Mouse (Mus musculus) spleen, adult 10 weeks (tissue): ENCODE measurements around the gene Tstd3. TPM values are rescaled to one million over a fixed set of nuclear protein-coding genes. Genes with fewer than 3 reads are reported as not detected.

Experiments used
- polyA plus RNA-seq: library from polyadenylated mRNA; stranded (reverse); fragments of 350-450 nt; fragmentation: Illumina TruSeq; extraction: RNeasy Lipid Tissue Mini Kit (QIAGEN cat#74804); gene quantifications from one replicate; pipeline ENCODE4 v1.2.3, GENCODE M21; 2015; ENCODE audit warnings: low replicate concordance; ENCODE audit not compliant: insufficient read depth

Gene Tstd3
- 19.7 TPM for polyA plus RNA-seq

GRCm38 (mm10) chr4:21766863-21767304, at the start of gene Tstd3, which contains the start of gene Usp45:
TSS of gene Tstd3 (minus strand) at chr4:21767212.
TSS of gene Usp45 (plus strand) at chr4:21767156.

GRCm38 (mm10) chr4:21727615-21728165, 39.3 kb downstream of the Tstd3 start, which contains the start of gene Ccnc:
TSS of gene Ccnc (plus strand) at chr4:21727701.

Other genes with a start within 250 kb of the Tstd3 start
- not detected for gene Prdm13, start 81.2 kb downstream of the Tstd3 start, polyA plus RNA-seq
- 36.3 TPM for gene Ccnc, start 39.5 kb downstream of the Tstd3 start, polyA plus RNA-seq
- 30.5 TPM for gene Usp45, start 56 bp downstream of the Tstd3 start, polyA plus RNA-seq
- gene Pnisr, start 80.4 kb upstream of the Tstd3 start, polyA plus RNA-seq: 414 TPM
- gene Coq3, start 112.5 kb upstream of the Tstd3 start, polyA plus RNA-seq: 7.2 TPM
- gene Faxc, start 164.1 kb upstream of the Tstd3 start, polyA plus RNA-seq: 0.59 TPM